Mouse (Mus musculus) kidney, postnatal 4 days (tissue): ENCODE measurements around the gene Fadd.

Experiments
- DNase-seq, 2 experiments: peaks; one replicate each; pipeline ENCODE4 v3.0.0; 2021; ENCODE audit warnings: mixed read lengths in 2 of 2

The Fadd gene

GRCm38 (mm10) chr7:144529851-144530250, 52.4 kb downstream of the Fadd start:
- no peak for DNase-seq

GRCm38 (mm10) chr7:144527723-144528221, 54.5 kb downstream of the Fadd start:
- DNase-seq: peak; percentile 9 to 13
